Mouse (Mus musculus) cerebellum, adult 2 months (tissue): ENCODE measurements around the gene Gorab. TPM values are rescaled to one million over a fixed set of nuclear protein-coding genes. Genes with fewer than 3 reads are reported as not detected.

Experiments used
- DNase-seq, 2 experiments: peaks; one replicate each; pipeline ENCODE4 v3.0.0; 2021
- H3K27ac ChIP-seq: fragments of 200-500 bp; 2 replicates; pipeline ENCODE4 v1.5.1; 2012; ENCODE audit warnings: low read length, control low read depth, inconsistent platforms; ENCODE audit not compliant: insufficient read depth
- H3K27me3 ChIP-seq: fragments of 200-500 bp; 2 replicates; pipeline ENCODE4 v1.6.1; 2012; ENCODE audit warnings: inconsistent platforms, mild to moderate bottlenecking, low read length, moderate library complexity; ENCODE audit not compliant: control insufficient read depth, insufficient read depth
- H3K4me1 ChIP-seq: fragments of 200-500 bp; 2 replicates; pipeline ENCODE4 v1.6.1; 2011; ENCODE audit warnings: low read length; ENCODE audit not compliant: control insufficient read depth, insufficient read depth
- H3K4me3 ChIP-seq: fragments of 200-500 bp; replicated peaks from 2 replicates; pipeline ENCODE3; 2011; ENCODE audit warnings: mild to moderate bottlenecking, low read depth, low read length, control low read depth; ENCODE audit not compliant: insufficient read depth
- CTCF ChIP-seq: fragments of 200-500 bp; IDR thresholded peaks from 2 replicates; pipeline ENCODE4 v1.5.1; 2011; ENCODE audit warnings: low read depth, mild to moderate bottlenecking, control low read depth, low read length, moderate library complexity, borderline replicate concordance; ENCODE audit not compliant: insufficient read depth
- POLR2A ChIP-seq: fragments of 200-500 bp; IDR thresholded peaks from 2 replicates; pipeline ENCODE4 v1.6.1; 2011; ENCODE audit warnings: low read length, control low read depth, borderline replicate concordance; ENCODE audit not compliant: insufficient read depth
- WGBS: fragments of 180-500 bp; shearing (Covaris S2); methylation state at CpG from one replicate; pipeline ENCODE4 v1.1.7; 2018; 5-methylcytosine and 5-hydroxymethylcytosine counted together
- polyA plus RNA-seq: library from polyadenylated mRNA; depleted of rRNA; stranded (reverse); fragments of >200 nt; gene quantifications from 2 replicates; pipeline ENCODE4 v1.2.3, GENCODE M21; 2012; rRNA removed

Gene Gorab
- polyA plus RNA-seq, 1 experiment: 10.4 TPM

GRCm38 (mm10) chr1:163355626-163356156, 47.8 kb downstream of the Gorab start:
- no peaks in the 10 kb centered on the region for H3K4me1 ChIP-seq
- no peak overlapping the region for H3K4me3 ChIP-seq
- H3K27ac ChIP-seq: no peak overlapping the region
- TF ChIP-seq POLR2A (no peak), CTCF (no peak)
- no peaks in the 10 kb centered on the region for H3K27me3 ChIP-seq
- WGBS: 50% methylated on average over 3 of the region's 3 CpGs
- no peak for DNase-seq

- 77% methylated on average over 3 of the region's 3 CpGs for WGBS
- H3K4me3 ChIP-seq: no peak overlapping the region
- DNase-seq: no peak
- TF ChIP-seq CTCF (no peak), POLR2A (no peak)
- H3K27ac ChIP-seq: no peak overlapping the region
- no peaks in the 10 kb centered on the region for H3K27me3 ChIP-seq
- H3K4me1 ChIP-seq: no peaks in the 10 kb centered on the region
These were observed 52.5 kb downstream of the Gorab start for GRCm38 (mm10) chr1:163350988-163351387.

- Histone ChIP-seq H3K4me3 (no peak overlapping the region), H3K27me3 (no peaks in the 10 kb centered on the region), H3K4me1 (no peaks in the 10 kb centered on the region), H3K27ac (no peak overlapping the region)
- TF ChIP-seq CTCF (no peak), POLR2A (no peak)
- DNase-seq: no peak
- 81% methylated on average over 5 of the region's 5 CpGs for WGBS
These were observed 57.9 kb downstream of the Gorab start for GRCm38 (mm10) chr1:163345541-163345940.

- Histone ChIP-seq H3K27ac (no peak overlapping the region), H3K4me1 (no peaks in the 10 kb centered on the region), H3K27me3 (no peaks in the 10 kb centered on the region), H3K4me3 (no peak overlapping the region)
- 33% methylated on average over 1 of the region's 1 CpGs for WGBS
- DNase-seq: no peak
- TF ChIP-seq CTCF (no peak), POLR2A (no peak)
These were observed 58.5 kb downstream of the Gorab start for GRCm38 (mm10) chr1:163344931-163345330.

GRCm38 (mm10) chr1:163339219-163339561, 64.3 kb downstream of the Gorab start:
- Histone ChIP-seq H3K27me3 (no peaks in the 10 kb centered on the region), H3K4me3 (no peak overlapping the region), H3K4me1 (no peaks in the 10 kb centered on the region), H3K27ac (no peak overlapping the region)
- TF ChIP-seq CTCF (no peak), POLR2A (no peak)
- WGBS: 36% methylated on average over 3 of the region's 3 CpGs
- no peak for DNase-seq

GRCm38 (mm10) chr1:163338525-163339218, 64.8 kb downstream of the Gorab start:
- Histone ChIP-seq H3K4me1 (no peaks in the 10 kb centered on the region), H3K4me3 (no peak overlapping the region), H3K27me3 (no peaks in the 10 kb centered on the region), H3K27ac (no peak overlapping the region)
- DNase-seq: no peak
- WGBS: 4% methylated on average over 7 of the region's 7 CpGs
- TF ChIP-seq CTCF (no peak), POLR2A (no peak)

- no peak overlapping the region for H3K4me3 ChIP-seq
- WGBS: 37% methylated on average over 2 of the region's 2 CpGs
- TF ChIP-seq CTCF (no peak), POLR2A (no peak)
These were observed 65.6 kb downstream of the Gorab start for GRCm38 (mm10) chr1:163337821-163338220.

More at GRCm38 (mm10) chr1:163337821-163338220, 65.6 kb downstream of the Gorab start:
- H3K4me1 ChIP-seq: no peaks in the 10 kb centered on the region
- no peak overlapping the region for H3K27ac ChIP-seq
- H3K27me3 ChIP-seq: no peaks in the 10 kb centered on the region
- no peak for DNase-seq

Other genes with a start within 250 kb of the Gorab start
- gene Prrx1, start 90.0 kb downstream of the Gorab start, polyA plus RNA-seq: 4.1 and 4.6 TPM in 2 replicates